Mouse (Mus musculus): ENCODE measurements around the gene Wdfy3.

Gene Wdfy3

DNA sequence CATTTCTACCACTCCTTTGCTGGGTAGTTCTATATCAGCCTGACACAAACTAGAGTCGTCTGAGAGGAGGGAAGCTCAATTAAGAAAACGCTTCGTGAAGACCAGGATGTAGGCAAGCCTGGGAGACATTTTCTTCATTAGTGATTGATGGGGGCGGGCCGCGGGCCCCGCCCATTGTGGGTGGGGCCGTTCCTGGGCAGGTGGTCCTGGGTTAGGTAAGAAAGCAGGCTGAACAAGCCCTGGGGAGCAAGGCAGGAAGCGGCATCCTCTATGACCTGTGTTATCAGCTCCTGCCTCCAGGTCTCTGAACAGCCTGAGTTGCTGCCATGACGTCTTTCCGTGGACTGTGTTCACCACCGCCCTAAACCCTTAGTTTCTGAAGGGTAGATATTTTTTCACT, 242.2 kb downstream of the Wdfy3 start:
- no peak for DNase-seq

DNA sequence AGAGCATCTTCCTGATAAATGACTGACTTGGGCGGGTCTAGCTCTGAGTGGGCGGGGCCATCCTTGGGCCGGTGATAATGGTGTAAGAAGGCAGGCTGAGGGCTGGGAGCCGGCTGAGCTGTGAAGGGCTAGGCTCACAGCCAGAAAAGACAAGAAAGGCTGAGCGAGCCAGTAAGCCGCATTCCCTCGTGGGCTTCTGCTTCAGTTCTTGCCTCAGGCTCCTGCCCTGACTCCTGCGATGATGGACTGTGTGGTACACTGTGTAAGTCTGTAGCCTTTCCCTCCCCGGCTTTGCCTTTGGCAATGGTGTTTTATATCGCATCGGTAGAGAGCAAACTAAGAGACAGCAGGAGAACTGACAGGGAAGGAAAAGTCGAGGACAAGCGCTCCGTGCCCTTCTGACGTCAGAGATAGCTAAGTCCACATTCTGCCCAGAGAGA, 243.2 kb downstream of the Wdfy3 start:
- DNase-seq = peak; percentile 55

DNA sequence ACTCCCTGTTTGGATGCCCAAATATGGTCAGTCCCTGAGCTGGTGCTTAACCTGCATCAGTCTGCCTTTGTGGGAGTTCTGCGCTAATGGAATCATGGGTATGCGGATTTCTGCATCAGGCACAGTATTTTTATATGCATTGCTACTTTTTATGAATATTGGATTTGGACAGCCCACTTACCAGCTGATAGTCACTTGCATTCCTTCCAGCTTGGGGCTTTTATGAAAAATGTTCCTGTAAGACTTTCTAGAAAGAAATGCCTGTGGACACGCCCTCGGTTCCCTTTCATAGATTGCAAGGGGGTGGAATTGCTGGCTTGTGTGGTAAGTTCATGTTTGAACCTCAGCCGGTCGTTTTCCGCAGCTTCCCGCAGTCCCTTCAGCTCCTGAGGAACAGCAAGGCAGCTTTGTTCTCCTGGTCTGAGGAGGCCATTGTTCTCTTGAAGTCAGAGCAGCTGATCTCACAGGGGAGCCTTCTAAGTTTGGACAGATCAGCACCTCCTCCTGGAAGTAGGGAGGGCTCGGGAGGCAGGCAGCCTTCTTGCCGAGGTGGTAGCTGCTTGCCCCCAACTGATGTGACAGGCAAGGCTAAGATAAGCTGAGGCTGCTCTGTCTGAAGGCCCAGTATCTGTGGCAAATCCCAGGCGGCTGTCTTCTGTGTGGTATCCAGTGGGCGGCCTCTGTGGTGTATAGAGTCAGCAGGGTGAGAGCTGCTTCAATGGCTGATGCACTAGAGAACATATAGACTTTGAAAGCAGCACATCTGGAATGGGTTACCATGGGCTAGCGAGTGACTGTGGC, 244.4 kb downstream of the Wdfy3 start:
- no peak for DNase-seq

DNA sequence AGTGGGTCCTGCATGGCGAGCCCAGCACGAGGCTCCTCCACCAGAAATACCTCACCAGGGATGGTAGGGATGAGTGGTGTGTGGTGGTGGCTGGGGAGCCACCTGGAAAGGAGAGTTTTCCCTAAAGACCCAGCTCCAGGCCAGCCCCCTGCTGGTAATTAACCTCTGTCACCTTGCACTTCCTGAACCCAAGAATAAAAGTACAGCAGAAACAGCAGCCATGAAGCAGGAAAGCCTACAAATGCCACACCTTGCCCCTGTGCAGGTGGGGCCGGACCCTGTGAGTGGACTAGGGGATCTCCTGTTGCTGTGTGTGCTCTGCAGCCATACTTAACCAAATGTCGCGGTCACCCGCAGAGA, 247.4 kb downstream of the Wdfy3 start:
- no peak for DNase-seq

DNA sequence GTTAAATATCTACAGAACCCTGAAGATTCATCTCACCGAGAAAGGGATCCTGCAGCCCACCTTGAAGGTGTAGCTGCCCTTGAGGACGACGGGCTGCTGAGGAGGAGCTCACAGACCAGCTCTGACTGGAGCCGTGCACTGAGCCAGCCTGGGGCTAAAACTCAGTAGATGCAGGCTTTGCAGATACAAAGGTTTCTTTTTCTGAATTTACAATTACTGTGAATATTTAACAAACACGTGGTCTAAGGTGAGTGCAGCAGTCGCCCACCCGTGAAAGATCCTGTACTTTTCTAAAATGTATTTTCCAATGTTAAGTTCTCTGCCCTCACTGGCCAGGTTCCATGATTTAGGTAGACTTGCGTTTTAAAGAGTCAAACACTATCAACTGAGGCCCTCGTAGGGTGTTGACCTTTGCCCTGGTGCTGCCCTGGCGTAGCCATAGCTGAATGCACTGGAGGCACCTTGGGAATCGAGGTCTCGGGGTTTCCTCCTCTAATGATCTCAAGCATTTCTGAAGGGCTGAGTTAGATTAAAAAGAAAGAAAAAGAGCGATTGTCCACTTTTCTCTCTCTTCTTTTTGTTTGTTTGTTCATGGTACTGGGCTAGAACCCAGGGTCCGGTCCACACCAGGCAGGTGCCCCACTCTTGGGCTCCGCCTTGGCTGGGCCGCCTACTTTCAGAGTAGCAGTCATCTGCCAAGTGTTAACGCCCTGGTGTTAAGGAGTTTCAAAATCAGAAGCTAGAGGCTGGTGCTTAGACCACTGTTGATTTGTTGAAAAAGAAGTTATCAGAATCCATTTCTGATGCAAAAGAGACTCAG, 248.0 kb downstream of the Wdfy3 start:
- no peak for DNase-seq

DNA sequence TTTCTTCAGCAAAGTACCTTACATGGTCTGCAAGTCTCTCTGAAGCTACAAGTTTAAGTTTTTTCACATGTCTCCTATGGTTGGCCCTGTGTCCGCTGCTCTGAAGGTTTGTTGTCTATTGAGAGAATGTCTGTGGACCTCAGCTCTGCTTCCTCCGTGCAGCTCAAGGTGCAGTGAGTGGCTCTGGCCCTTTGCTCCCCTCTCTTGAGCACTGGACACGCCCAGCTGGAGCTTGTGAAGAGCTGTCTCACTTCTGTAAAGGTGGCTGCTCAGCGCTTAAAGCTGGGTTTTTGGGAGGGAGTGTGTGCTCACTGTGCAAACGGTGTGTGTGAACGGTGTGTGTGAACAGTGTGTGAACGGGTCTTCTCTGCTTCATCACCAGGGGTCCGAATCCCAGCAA, 248.7 kb downstream of the Wdfy3 start:
- no peak for DNase-seq

DNA sequence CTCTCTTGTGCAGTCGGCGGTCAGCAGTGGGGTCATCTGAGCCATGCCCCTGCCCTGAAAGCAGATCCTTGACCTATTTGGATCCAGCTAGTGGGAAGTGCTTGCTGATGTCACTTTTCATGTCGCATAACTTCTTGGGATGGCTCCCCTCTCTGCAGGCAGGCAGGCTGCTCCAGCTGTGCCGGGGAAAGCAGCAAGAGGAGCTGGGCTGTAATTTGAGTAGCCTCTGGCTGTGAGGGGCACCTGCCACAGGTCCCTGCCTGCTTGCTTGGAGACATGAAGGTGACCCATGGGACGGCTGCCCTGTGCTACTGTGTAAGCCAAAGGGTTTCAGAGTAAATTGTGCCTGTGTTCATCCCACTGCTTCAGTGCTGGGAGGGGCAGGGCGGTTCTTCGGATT, 249.9 kb downstream of the Wdfy3 start:
- DNase-seq = no peak

DNA sequence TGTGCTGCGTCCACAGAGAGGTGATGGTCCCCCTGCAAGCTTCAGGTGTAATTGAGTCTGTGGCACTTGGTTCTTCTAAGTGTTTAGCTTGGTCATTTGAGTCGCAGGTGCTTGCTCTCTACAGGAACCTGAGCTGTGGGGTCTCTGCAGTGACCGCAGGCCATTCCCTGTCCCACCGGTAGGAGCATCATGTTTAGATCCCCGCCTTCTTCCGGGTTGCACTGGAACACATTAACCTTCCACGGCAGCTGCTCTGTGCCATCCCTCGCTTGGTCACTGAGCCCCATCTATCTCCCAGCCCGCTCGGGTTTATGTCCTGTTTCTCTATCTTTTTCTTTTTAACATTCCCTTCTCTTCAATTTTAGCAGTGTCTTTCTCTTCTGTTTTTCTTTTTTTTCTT, 250.5 kb downstream of the Wdfy3 start:
- DNase-seq = no peak

DNA sequence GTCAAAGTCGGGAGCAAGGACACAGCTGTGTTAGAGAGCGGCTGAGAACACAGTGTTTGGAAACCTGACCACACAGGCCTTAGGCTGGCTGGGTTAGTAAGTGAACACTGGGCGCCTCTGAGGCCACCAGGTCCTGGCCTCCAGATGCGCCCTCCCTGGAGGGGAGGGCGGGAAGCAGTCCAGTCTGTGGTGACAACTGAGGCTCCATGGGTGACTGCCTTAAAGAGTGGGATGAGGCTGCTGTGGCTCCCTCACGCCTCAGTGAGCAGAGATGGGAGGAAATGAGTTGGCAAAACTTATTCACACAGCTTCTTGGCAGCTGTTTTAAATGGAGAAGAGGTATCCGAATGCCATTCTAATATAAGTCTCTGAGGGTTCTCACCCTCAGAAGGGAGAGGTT, 252.9 kb downstream of the Wdfy3 start:
- DNase-seq = no peak

DNA sequence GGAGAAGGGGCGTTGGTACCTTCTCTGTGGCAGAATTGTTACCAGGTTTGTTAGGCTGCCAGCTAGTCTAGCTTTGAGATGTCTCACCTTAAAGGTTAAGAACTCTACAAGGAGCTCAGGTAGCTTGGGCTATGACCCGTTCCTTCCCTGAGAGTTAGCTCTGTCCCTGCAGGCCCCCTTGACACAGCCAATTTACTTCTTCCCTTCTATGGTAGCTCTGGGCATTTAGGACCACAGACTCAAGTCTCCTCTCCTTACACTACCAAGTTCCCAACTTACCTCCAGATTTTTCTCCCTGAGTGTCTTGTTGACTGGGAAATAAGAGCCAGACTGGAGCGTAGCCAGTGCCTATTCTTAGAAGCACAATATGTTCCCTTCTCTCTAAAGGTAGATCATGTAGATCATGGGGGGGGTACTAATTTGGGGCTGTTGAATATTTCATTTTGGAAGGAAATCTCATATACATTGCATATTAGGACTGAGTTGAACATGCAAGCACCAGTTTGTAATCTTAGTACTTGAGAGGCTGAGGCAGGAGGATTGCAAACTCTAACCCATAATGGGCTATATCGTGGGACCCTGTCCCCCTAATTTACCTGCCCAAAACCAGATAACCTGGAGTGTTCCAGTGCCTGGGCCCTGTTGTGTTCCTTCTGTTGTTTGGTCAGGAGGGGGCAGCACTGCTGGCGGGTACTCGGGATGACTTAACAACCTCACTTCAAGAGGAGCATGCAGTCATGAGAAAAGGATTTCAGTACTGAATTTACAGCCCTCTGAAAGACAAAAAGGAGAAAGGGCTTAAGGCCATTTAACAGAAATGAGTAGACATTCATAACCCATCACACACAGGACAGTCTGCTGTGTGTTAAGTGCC, 258.2 kb downstream of the Wdfy3 start:
- DNase-seq = peak; percentile 76

DNA sequence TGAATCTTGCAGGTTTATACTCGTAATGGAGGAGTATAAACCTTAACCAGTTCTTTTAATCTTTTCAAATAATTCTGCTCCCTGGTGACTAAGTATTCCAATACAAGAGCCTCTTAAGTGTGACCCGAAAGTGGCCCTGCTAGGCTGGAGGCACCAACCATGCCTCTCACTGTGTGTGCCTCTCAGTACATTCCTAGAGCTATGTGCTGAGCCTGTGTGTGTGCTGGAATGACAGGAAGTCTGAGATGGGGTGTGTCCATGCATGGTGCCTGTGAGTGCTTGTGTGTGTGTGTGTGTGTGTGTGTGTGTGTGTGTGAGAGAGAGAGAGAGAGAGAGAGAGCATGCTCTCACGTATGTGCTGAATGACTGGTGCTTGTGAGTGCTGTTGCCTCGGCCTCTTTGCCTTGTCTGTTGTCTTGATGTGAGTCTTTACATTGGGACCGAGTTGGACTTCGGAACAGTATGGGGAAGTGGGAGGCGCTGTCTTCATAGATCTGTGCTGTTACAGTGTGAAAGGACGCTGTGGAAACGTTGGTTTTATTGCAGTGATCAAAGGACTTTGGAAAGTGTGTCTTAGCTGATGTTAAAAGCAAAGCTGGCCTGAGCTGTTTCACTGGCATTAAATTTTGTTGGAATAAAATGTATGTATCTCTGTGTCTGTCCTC, 267.2 kb downstream of the Wdfy3 start:
- DNase-seq = no peak

DNA sequence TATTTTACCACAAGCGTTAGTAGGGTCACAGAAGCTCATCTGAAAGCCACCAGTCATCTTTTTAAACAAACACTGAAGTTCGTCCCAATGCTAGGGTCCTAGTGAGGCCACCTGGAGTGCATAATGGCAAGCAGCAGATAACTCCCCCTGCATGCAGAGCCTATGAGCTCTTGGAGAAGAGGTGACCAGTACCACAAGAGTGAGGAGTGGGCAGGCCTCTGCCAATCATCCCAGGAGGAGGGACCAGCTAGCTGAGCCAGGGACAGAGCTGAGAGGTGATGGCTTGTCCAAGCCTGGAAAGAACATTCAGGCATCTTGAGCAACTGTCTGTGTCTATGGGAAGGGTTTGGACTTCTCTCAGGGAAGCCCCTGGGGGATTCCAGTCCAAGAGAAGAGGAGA, 267.8 kb downstream of the Wdfy3 start:
- no peak for DNase-seq

DNA sequence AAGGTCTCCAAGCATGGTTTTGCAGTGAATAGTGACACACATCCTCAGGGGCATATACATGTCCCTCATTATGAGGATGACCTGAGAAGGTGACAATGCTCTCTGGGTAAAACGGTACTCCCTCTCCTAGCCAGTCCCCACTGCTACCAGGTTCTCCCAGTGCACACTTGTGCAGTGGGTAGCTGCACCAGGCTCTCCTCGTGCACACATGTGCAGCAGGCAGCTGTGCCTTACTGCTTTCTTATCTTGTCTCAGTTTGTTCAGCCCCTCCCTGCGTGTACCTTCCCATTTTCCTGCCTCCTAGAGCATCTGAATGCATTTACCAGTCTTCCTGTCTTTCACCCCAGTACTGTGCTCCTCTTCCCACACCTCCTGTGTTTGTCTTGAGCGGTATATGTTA, 277.1 kb downstream of the Wdfy3 start:
- no peak for DNase-seq

DNA sequence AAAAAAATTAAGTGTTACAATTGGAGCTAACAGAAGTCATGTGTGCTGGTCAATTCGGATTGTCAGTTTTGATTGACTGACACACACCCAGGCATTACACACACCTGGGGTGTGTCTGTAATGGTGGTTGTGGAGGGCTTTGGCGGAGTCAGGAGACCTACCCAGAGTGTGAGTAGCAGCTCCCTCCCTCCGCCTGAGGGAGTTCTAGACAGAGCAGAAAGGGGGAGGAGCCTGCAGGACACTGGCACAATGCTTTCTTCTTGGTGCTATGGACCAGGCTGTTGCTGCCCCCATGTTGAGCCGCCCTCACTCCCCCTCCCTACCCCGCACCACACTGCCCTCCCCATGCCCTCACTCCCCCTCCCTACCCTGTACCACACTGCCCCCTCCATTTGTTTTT, 279.2 kb downstream of the Wdfy3 start:
- no peak for DNase-seq

DNA sequence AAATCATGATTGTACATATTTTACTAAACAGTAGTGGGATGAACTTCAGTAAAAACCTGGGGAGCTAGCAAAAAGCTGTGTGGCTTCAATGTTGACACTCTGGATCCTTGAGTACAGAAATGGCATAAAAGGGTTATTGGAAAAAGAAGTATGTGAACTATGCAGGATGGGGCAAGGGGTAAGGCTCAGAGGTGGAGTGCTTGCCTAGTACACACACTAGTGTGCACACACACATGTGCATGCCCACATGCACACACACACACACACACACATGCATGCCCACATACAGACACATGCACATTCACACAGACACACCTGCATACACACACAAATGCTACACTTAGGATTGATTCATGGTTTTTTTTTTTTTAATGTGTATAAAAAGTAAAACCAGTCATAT, 280.0 kb downstream of the Wdfy3 start:
- DNase-seq = no peak

DNA sequence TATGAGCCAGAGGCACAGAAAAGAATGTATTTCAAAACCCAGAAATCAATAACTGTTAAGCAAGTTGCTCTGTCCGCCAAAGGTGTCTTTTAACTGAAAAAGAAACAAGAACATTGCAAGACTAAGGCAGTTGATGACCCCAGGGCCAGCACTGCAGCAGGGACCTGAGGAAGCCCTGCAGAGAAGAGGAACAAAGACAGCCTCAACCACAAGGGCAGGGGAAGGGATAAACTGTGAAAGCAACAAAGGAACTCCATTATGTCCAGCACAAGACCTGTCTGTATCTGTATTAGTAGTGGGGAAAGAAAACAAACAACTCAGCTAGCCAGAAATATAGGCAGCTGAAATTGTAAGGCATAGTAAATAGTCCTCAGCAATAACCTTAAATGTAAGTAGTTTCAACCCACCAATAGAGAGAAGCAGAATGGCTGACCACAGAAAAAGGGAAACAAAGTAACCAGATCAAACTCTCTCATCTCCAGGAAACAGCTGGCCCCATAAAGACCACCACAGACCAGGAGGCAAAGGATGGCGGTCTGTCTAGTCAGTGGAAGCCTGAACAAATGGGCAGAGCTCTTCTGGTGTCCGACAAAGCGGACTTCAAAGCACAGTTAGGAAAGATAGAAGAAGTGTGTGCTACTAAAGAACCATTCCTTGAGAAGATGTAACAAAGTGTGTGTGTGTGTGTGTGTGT, 283.7 kb downstream of the Wdfy3 start:
- no peak for DNase-seq

DNA sequence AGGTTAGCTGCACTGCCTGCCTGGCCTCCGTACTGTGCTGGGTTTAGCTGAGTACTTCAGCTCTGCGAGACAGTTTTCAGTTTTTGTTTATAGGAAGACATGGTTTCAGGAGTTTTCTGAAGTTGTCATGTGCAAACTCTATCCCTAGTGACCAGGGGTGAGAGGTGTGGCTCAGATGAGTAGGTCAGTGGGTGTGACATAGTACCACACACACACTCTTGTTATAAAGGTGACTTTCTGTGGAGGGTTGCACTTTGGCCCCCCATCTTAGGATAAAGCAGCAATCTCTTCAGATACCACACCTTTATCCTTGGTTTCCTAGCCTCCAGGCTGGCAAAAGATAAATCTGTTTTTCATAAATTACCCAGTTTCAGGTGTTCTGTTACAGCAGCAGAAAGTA, 284.9 kb downstream of the Wdfy3 start:
- DNase-seq = no peak

DNA sequence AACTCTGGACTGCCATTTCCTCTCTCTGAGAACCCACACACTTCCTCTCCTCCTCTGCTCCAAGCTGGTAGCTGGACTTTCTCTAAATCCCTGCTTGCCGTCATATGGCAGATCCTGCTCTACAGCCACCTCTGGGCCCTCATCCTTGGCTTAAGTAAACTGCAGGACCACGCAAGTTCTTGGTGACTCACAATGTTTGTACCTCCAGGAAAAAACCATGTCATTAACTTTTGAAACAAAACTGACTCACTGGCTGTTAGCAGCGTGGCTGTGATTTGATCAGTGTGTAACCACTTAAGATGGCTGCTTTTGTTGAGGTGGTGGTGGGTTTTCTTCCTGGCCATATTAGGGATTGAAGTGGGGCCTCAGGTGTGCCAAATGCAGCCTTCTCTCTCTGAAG, 285.4 kb downstream of the Wdfy3 start:
- no peak for DNase-seq

Data from cerebellum, adult 9-10 months (tissue).